In the genomic region with DNA sequence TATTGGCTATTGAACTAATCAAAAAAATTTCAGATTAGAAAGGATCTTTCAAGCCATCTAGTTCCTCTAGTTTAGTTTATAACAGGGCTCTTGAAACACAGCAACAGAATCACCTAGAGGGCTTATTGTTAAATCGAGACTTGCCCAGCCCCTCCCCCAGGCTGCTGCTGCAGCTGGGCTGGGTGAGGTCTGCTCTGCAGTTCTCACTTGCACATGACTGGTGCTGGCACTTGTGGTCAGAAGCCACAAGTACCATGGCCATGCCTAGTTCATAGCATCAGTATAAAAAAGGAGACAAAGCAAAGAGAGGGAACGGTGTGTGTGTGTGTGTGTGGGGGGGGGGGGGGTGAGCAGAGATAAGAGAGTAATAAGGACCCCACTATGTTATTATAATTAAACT, we compare ENCODE assay signal across 12 mouse cellular contexts. TPM values are rescaled to one million over a fixed set of nuclear protein-coding genes. Genes with fewer than 3 reads are reported as not detected.
DNase-seq lines count a peak whose midpoint lies in the region; ATAC-seq and TF ChIP-seq lines count a peak whose summit lies in the region.
"Had no signal": no experiment of that assay in that cellular context is flagged by ENCODE, and none has a peak within 500 bp of the region (broad histone marks: within the 10 kb centered on the region; RNA-seq: fewer than 3 reads in every experiment).

No protein-coding gene starts in this region.

- peak; percentile 11 for DNase-seq in liver
- DNase-seq in liver, postnatal 0 days: no peak
- DNase-seq in limb, embryonic 11.5 days (ENCODE audit: low spot score): peak; percentile 52
- peak; percentile 21 to 29 for DNase-seq in thymus, adult 18-20 months
- no peak for DNase-seq in gastrocnemius, adult 2 months
- DNase-seq in cerebellum, adult 11 months: no peak
- DNase-seq in heart, postnatal 36 days: no peak

- no peak overlapping the region for H3K27ac ChIP-seq in liver, postnatal 0 days (ENCODE audit: low read depth)
- no peak overlapping the region for H3K27ac ChIP-seq in limb, embryonic 11.5 days (replicated peaks; ENCODE audit: low read depth, low read length)
- H3K27ac ChIP-seq in gastrocnemius, adult 2 months: no peak overlapping the region
- H3K27ac ChIP-seq: embryonic facial prominence, embryonic 15.5 days; intestine, embryonic 15.5 days had no signal

- H3K27me3 ChIP-seq in liver, postnatal 0 days (ENCODE audit: insufficient read depth, low read length): no peaks in the 10 kb centered on the region
- H3K27me3 ChIP-seq in limb, embryonic 11.5 days (ENCODE audit: control insufficient read depth, insufficient read depth, low read length): no peaks in the 10 kb centered on the region
- H3K27me3 ChIP-seq: embryonic facial prominence, embryonic 15.5 days; intestine, embryonic 15.5 days had no signal

- no peak overlapping the region for H3K4me2 ChIP-seq in liver, postnatal 0 days (ENCODE audit: low read depth, low read length)
- no peak overlapping the region for H3K4me2 ChIP-seq in limb, embryonic 11.5 days (ENCODE audit: low read depth, severe bottlenecking)
- H3K4me2 ChIP-seq: embryonic facial prominence, embryonic 15.5 days; intestine, embryonic 15.5 days had no signal

- TF ChIP-seq CTCF in liver, postnatal 0 days (IDR thresholded peaks at IDR 0.05; ENCODE audit: low read depth): no peak
- no peak for TF ChIP-seq CTCF in gastrocnemius, adult 2 months (IDR thresholded peaks at IDR 0.05)

- no peak overlapping the region for H3K4me3 ChIP-seq in liver, postnatal 0 days (ENCODE audit: low read depth, low read length)
- H3K4me3 ChIP-seq in limb, embryonic 11.5 days (ENCODE audit: low read depth, low read length): no peak overlapping the region
- H3K4me3 ChIP-seq in gastrocnemius, adult 2 months: no peak overlapping the region
- H3K4me3 ChIP-seq: embryonic facial prominence, embryonic 15.5 days; intestine, embryonic 15.5 days had no signal

- H3K9ac ChIP-seq in liver, postnatal 0 days (replicated peaks): no peak overlapping the region
- no peak overlapping the region for H3K9ac ChIP-seq in limb, embryonic 11.5 days (ENCODE audit: low read length)
- H3K9ac ChIP-seq: embryonic facial prominence, embryonic 15.5 days; intestine, embryonic 15.5 days had no signal

- H3K36me3 ChIP-seq in liver, postnatal 0 days (replicated peaks; ENCODE audit: insufficient read depth, low read length): no peaks in the 10 kb centered on the region
- H3K36me3 ChIP-seq in limb, embryonic 11.5 days (ENCODE audit: control insufficient read depth, insufficient read depth, low read length): no peaks in the 10 kb centered on the region
- H3K36me3 ChIP-seq: embryonic facial prominence, embryonic 15.5 days; intestine, embryonic 15.5 days had no signal

- 20% methylated on average over 2 of the region's 2 CpGs for WGBS in liver, postnatal 0 days (ENCODE audit: insufficient replicate concordance)
- WGBS in limb, embryonic 11.5 days: 49% methylated on average over 2 of the region's 2 CpGs

- H3K9me3 ChIP-seq in liver, postnatal 0 days (ENCODE audit: low read length): no peaks in the 10 kb centered on the region
- H3K9me3 ChIP-seq in limb, embryonic 11.5 days (ENCODE audit: control insufficient read depth, low read length): no peaks in the 10 kb centered on the region
- H3K9me3 ChIP-seq: embryonic facial prominence, embryonic 15.5 days; intestine, embryonic 15.5 days had no signal

- H3K4me1 ChIP-seq in liver, postnatal 0 days (ENCODE audit: insufficient read depth): peaks cover 9% of the 10 kb centered on the region; the same call in 1 of the 2 replicates
- peaks cover 2% of the 10 kb centered on the region; the same call in 1 of the 2 replicates for H3K4me1 ChIP-seq in limb, embryonic 11.5 days (ENCODE audit: control insufficient read depth, insufficient read depth, low read length)
- H3K4me1 ChIP-seq: embryonic facial prominence, embryonic 15.5 days; intestine, embryonic 15.5 days had no signal

- intact Hi-C loops in gastrocnemius, adult 2 months (cut with DNase I): loop anchor here (5.0 kb wide), 1 partner anchor 64 kb away; no protein-coding TSS in a partner anchor
- intact Hi-C loops in heart, postnatal 36 days (cut with DNase I): no loop called here

- TF ChIP-seq EP300 in liver, postnatal 0 days (IDR thresholded peaks at IDR 0.05; ENCODE audit: low read depth): no peak

- ATAC-seq in liver, postnatal 0 days: no peak
- peak; percentile 98 for ATAC-seq in common myeloid progenitor, adult 5-6 weeks (replicated peaks; ENCODE audit: low read depth, poor library complexity, severe bottlenecking)
- ATAC-seq in limb, embryonic 11.5 days (ENCODE audit: insufficient number of reproducible peaks, low FRiP score, low TSS enrichment, low read depth): peak; percentile 76
- ATAC-seq: activated CD4-positive, CD25-positive, alpha-beta regulatory T cell, adult 4 months; lung, postnatal 0 days had no signal

RNA-seq across cellular contexts. Expression of a gene that starts 15.7 kb away (rescaled TPM):
- 0.05 and 0.12 TPM in 2 replicates for polyA plus RNA-seq in liver, postnatal 0 days (2015; fragmentation: Nextera tagmentation; extraction: Ambion mirVana)
- not detected in 2 replicates for total RNA-seq in common myeloid progenitor, adult 5-6 weeks (2017)
- 0.99 and 1.1 TPM in 2 replicates for polyA plus RNA-seq in limb, embryonic 11.5 days (2014; fragmentation: Nextera tagmentation; extraction: Ambion mirVana)
- under 1 TPM; 0.18 to 0.25 TPM for total RNA-seq in gastrocnemius, adult 2 months (2021)
- total RNA-seq in heart, postnatal 36 days (2021): 1 to 10 TPM; 2.4 to 2.8 TPM

Comparison
In these comparisons a context has a peak if more than half of its experiments do, and no peak if none do; other contexts are left out.
1. DNase-seq: peak in liver (single experiment), limb, embryonic 11.5 days (single experiment) and thymus, adult 18-20 months (2 of 2); none in liver, postnatal 0 days (single experiment), gastrocnemius, adult 2 months (single experiment), cerebellum, adult 11 months (single experiment) and heart, postnatal 36 days (0 of 2).